Mouse (Mus musculus): ENCODE data around the gene Neurod4.

Neurod4 gene

DNA sequence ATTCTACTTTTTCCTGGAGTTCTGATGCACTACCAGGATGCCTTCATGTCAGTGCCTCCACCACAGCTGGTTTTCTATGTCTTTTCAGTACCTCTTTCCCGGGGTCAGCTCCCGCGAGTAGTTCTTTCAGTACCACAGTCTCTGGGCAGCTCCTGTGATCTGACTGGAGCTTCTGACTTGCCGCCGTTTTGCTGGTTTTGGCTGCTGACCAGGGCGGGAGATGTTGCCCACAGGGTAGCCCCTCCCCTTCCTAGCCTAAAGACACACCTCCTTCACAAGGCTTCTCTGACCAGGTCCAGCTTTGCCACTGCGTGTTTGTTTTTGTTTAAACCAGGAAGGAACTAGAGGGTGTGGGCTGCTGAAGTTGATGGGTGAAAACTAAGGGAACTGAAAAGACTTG is at the start of gene Neurod4:
Gene Neurod4, minus strand, starts transcription at position 175 of the 400 bp plus-strand sequence.
- in situ Hi-C loops (cut with MboI, MseI) = no loop called here

DNA sequence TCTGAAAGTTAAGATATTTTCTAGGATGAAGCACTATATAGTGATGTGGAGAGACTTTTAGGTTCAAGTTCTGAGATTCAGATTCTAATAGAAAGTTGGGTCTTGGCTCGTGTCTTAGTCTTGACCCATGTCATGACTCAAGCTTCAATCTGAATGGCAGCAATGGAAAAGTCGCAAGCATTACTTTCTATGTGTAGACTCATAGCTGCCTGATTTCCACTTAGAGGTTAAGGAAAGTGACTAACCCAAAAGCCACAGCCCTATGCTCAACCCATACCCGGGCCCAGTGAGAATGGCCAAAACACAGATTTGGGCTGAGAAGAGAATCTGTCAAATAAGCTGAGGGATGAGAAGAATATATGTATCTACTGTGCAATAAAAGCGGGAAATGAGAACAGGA is 44.2 kb upstream of the Neurod4 start:
- in situ Hi-C loops (cut with MboI, MseI) = no loop called here

DNA sequence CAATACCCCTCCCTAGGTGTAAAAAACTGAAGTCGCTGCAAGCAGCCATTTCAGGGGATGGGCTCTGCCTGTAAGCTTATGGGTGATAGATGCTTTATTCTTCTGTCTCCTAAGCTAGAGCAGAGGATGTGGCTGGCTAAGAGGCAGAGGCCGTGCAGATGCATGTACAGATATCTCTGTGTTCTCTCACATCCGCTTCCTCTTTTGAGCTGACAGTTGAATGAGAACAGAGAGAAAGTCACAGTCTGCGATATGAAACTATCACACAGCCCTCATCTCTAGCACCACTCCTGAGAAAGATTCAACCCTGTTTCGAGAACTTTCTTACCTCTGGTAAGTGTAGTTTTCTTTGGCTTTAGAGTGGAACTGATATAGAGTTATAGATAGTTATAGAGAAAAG is 42.6 kb upstream of the Neurod4 start, which contains the start of gene Tespa1:
Gene Tespa1, plus strand, starts transcription at position 234 of the 400 bp plus-strand sequence.
- in situ Hi-C loops (cut with MboI, MseI) = no loop called here

DNA sequence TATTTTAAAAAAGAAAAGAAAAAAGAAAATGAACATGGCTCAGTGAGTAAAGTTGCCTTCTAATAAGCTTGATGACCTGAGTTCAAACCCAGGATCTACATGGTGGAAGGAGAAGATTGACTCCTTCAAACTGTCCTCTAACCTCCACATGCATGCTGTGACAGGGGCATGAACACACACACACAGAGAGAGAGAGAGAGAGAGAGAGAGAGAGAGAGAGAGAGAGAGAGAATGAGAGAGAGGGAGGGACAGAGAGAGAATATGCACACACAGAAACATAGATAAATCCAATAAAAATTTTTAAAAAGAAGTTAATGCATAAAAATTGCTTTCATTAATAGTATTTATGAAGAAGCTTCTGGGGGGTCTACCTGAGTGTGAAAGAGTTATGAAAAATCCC is 42.0 kb upstream of the Neurod4 start:
- in situ Hi-C loops (cut with MboI, MseI) = no loop called here

DNA sequence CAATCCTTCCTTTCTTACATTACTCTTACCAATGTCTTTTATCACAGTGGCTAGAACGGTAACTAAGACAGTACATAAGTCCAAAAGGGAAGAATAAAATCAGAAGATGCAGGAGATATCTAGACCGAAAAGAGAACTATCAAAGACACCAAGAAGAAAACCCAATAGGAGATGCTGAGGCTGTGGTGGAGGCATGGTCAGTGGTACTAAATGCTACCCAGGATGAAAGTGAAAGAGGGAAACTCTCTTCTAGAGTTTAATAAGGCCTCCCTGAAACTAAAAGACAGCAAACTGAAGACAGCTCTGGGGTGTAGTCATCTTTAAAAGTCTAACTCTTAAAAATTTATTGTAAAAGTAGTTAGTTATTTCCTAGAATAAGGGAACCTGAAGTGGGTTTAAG is 40.7 kb upstream of the Neurod4 start:
- in situ Hi-C loops (cut with MboI, MseI) = no loop called here

DNA sequence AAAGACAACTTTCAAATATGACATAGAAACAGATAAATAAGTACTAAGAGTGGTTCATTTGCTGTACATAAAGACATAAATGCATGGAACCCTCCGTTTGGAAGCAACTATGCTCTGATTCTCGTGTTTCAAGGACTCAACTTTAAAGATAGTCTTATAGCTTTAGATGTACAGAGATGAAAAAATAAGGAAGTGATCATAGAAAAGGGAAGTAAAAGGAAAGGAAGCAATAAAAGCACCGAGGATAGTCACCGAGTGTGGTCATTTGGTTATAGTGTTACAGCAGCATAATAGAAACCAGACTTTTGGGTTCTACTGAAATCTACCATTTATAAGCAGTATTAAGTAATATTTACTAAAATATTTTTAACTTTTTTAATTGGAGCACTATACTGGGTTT is 38.7 kb upstream of the Neurod4 start:
- in situ Hi-C loops (cut with MboI, MseI) = no loop called here

DNA sequence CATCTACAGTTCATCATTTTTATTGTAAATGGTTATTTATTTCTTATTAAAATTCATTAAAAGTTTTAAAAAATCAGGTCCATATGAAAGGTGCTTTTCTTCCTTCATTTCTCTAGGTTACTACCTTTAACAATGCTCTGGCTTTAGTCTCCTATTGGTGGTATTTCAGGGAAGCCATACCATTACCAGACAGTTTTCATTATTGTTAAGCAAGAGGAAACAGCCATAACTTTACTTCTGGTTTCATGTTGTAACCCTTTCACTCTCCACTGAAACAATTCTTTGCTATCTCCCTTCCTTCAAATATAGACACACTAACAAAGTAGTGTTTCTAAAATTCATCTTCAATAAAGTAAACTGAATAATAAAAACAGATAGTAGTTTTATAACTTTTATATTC is 35.8 kb upstream of the Neurod4 start:
- in situ Hi-C loops (cut with MboI, MseI) = no loop called here

DNA sequence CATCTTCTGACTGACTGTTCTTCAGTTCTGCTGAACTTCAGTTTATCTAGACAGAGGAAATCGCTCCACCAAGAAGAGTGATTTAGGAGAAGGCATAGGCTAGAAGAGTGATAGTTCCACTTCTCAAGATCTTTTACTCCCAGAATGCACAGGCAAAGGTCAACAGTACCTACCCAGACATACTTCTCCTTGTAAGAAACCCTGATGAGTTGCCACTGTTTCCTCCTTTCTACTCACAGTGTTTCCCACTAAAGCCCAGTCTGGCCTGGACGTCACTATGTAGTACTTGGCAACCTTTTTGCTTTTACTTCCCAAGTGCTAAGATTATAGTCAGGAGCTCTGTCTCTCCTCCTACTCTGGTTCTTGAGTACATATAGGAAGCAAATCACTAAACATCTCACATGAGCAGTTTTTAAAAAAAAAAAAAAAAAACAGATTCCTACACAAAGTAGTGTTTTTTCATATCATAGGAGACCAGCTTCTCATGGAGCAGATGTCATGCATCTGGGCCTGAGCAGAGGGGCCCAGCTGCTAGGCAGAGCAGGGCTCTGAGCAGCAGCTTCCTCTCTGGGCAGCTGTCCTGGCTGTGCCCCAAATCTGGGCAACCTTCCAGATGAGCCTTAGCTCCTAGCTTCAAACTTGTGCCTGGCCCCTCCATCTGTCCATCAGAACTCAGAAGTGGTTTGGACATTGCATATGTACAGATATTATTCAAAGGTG is 34.2 kb upstream of the Neurod4 start:
- in situ Hi-C loops (cut with MboI, MseI) = loop anchor here (5.0 kb wide), 1 partner anchor 33 kb away; no protein-coding TSS in a partner anchor

DNA sequence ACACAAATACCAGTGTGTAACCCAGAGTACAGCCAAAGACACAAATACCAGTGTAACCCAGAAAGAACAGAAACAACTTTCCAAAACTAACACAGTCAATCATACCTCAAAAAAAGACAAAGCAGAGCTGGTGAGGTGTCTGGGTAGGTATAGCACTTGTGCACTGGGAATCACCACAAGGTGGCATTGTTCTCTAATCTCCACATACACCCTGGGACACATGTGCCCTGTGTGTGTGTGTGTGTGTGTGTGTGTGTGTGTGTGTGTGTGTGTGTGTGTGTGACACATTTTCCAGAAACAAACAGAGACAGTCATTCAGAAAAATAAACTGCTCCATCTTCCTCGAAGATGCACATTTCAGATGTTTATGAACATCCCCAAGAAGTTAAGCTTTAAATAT is 33.5 kb upstream of the Neurod4 start:
- in situ Hi-C loops (cut with MboI, MseI) = loop anchor here (5.0 kb wide), 1 partner anchor 34 kb away; no protein-coding TSS in a partner anchor

DNA sequence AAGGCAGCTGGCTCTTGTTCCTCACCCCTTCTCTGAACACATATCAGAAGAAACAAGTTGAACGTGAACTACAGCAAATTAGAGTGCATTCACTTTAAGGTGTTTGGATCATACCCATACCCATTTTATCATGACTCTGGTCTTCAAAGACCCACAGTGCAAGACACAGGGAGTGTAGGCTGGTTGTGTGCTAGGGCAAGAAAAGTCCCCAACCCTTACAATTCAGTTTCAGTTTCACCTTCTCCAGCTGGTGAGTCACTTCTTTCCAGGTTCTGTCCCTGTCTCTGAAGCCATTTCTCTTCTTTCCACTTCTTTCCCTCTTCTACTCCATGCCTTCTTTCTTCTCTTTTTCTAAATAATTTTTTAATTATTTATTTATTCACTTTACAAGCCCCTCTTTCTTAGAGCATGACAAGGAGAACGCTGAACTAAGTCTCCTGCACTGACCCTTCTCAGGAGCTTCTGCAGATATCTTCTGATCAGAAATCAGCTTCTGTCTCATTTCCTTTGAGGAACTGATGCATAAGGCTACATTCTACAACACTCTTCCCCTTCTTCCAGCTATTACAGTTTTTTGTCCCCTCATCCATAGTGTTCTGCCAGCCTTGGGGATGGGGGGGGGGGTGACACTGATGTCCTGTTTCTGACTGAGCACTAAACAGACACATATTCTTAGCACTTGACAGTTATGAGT is 31.6 kb upstream of the Neurod4 start:
- in situ Hi-C loops (cut with MboI, MseI) = loop anchor here (5.0 kb wide), 1 partner anchor 36 kb away; no protein-coding TSS in a partner anchor

DNA sequence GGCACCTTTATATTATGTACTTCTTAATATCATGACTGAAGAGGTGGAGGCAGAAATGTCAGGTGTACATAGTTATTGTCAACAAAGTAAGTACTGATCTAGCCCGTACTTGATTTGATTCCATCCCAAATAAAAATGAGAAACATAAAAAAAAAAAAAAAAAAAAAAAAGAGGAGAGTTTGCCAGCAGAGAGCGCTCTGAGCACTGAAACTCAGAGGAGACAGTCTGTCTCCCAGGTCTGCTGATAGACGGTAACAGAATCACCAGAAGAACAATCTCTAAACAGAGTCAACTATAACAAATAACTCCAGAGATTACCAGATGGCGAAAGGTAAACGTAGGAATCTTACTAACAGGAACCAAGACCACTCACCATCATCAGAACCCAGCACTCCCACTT is 24.1 kb upstream of the Neurod4 start:
- in situ Hi-C loops (cut with MboI, MseI) = loop anchor here (10.0 kb wide), 1 partner anchor 289 kb away; the partner anchor contains the start of gene Olfr820

DNA sequence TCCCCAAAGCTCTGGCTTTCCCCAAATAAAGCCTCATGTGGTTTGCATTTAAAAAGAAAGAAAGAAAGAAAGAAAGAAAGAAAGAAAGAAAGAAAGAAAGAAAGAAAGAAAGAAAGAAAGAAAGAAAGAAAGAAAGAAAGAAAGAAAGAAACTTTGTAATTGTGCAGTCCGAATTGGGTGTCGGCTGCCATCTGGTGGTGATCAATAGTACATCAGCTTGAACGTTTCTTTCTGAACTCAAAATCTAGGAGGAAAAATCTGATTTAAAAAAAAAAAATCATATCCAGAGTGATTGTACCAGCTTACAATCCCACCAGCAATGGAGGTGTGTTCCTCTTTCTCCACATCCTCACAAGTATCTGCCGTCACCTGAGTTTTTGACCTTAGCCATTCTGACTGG is 18.7 kb upstream of the Neurod4 start:
- in situ Hi-C loops (cut with MboI, MseI) = loop anchor here (5.0 kb wide), 1 partner anchor 66 kb away; no protein-coding TSS in a partner anchor

DNA sequence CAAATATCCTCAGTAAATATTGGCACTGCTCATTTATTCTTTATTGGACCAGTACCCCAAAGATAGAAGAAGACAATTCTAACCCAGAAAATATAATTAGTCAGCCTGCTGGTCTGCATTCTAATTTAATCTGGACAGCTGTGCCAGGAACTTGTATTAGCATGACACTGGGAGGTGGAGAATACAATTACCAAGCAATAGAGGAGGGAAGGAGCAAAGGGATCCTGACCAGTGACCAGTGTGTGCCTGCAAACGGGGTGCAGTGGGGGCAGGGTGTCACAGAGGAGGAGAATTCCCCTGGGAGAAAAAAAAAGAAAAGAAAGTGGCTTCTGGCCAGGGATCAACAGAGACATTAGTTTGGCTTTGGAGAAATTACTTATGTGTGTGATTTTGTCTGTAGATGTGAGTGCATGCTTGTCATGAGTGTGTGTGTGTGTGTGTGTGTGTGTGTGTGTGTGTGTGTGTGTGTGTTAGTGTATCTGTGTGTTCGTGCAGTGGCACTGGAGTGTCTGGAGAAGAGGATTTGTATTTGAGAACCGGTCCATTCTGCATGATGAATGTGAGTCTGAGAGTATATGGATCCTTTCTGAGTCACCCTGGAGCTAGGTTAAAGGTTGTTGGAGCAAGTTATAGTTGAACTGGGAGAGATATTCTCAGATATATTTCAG is 13.8 kb upstream of the Neurod4 start:
- in situ Hi-C loops (cut with MboI, MseI) = no loop called here

DNA sequence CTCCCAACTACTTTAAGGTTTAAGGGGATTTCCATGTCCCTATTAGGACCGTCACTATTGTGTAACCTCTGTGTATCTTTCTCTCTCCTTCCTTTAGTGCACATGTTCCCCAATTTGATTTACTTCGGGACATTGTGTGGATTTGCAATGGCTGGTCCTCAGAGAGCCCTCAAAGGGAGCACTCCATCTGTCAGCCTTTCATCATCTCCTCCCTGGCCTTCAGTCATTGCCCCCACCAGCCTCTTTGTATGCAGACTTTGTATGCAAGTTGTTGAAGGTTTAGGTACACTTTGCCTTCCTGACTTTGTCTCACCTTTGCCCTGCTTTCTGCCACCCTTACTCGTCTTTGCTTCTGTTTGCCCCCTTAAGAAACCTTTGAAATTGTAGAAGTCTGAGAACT is 8.0 kb upstream of the Neurod4 start:
- in situ Hi-C loops (cut with MboI, MseI) = no loop called here

DNA sequence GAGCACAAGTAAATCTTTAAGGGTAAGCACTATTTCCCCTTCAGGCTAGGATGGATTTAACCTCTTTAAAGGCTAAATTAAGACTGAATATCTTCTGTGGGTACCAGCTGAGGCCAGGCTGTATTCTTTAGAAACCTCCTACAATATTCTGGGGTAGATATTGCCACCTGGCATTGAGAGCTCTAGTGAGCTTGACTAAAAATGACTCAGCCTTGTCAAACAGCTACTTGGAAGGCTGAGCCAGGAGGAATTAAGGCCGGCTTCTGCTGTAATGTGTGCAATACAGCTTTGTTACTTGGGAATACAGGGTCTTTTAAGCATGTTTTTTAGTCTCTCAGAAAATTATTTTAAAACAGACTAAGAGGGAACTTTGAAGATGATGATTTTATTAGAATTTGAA is 7.2 kb upstream of the Neurod4 start:
- in situ Hi-C loops (cut with MboI, MseI) = no loop called here

DNA sequence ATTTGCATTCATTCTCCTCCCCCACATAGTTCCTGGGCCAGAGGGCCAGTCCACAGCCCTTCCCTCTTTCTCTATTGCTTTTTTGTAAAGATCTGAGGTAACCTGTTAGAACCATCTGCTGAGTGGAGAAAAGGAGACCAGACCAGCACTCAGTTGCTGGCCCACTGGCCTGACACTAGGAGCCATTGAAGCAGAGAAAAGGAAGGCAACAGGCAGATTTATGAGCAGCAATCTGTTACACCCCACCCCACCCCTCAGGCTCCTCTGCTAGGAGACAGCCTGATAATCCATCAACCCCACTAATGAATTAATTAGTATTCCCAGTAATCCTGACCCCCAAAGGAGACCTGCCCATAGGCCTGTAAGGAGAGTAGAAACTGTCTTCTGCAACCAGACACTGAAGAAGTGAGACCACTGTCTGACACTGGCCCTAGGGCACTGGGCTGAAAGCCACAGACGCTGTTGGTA is 2.0 kb upstream of the Neurod4 start:
- in situ Hi-C loops (cut with MboI, MseI) = no loop called here

DNA sequence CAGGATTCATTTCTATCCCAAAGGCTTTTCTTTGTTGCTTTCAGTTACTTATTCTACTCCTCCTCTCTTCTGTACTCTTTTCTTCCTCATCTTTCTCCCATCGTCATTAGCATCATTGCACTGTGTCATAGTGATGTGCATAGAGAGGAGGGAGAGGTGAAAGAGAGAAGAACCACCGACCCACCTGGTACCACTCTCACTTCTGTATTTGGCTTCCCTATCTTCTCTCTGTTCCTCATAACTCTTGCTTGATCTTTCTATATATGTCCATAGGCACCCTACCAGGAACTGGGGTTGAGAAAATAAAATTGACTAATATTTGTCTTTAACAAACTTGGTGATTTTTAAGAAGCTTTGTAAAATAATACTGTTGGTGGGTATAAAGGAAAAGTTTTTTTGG is 3.5 kb downstream of the Neurod4 start:
- in situ Hi-C loops (cut with MboI, MseI) = no loop called here

DNA sequence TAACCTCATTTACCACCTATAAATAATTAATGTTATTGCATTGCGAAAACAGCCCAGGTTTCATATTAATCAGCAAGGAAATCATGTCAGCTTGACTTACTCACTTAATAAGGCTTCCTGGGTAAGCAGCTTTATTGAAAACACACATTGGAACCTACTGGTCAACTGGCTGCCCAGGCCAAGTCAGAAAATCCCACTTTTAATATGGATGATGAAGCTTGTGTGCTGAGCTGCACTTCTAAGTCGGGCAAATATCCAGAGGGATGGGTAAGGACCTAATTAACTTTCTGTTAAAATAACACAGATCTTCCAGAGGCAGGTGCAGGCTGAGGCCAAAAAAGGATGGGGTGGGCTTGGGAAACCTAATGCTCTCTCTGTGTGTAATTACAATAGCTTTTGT is 4.3 kb downstream of the Neurod4 start:
- in situ Hi-C loops (cut with MboI, MseI) = no loop called here

DNA sequence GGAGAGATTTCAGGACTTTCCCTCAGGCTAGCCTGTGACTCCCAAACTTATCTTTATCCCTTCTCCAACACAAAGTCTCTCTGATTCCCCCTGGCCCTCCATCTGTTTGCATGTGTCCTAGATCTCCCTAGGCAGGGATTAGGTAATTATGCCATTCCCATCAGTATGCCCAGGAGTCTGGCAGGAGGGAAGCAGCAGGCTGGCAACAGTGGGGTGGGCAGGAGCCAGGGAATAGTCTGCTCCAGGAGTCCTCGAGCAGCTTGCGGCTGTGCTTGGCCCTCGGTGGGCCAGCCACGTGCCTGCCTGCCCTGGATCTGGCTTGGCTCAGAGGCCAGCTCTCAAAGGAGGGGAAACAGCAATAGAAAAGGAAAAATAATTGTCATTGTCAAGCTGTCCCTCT is 16.8 kb downstream of the Neurod4 start:
- in situ Hi-C loops (cut with MboI, MseI) = no loop called here

DNA sequence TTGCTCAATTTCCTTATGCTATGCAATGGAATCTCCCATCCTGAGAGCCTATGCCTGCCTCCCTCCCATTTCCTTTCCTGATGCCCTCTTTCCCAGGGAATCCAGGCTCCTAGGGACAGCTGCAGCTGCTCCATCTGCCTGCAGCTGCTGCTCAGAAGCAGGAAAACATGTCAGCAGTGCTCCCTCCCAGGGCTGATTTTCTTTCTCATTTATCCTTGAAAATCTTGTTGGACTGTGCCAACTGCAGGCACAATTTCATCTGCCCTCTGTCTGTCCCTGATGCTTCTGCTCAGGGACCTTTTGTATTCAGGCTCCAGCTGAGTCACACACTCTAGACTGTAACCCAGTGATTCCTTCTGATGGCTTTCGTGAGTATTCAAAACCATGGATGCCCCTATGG is 20.6 kb downstream of the Neurod4 start:
- in situ Hi-C loops (cut with MboI, MseI) = no loop called here

DNA sequence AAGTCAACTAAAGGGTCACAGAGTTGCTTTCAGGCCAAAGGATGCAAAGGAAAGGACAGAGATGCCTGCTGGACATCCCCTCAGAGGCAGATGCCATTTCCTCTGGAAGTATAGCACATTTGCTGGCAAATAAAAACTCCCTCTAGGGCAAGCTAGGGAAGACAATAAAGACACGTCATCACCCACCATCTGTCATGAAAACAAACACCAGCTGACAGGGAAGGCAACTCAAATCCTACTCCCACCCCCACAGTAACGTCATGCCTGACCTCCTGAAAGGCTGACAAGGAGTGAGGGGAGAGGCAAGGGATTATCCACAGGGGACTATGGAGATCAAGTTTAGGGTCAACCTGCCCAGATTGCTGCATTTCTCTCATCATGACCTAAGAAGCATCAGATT is 35.8 kb downstream of the Neurod4 start:
- in situ Hi-C loops (cut with MboI, MseI) = no loop called here
